Mouse (Mus musculus) testis, adult 2 months (tissue): Measurements from ENCODE around the gene Ccdc33.

Experiments
- CTCF ChIP-seq: fragments of 200-500 bp; IDR thresholded peaks from 2 replicates; pipeline ENCODE4 v1.5.1; 2012; ENCODE audit warnings: low read depth, mild to moderate bottlenecking, inconsistent platforms, low read length, moderate library complexity; ENCODE audit not compliant: control insufficient read depth, insufficient read depth, insufficient replicate concordance
- POLR2A ChIP-seq: fragments of 200-500 bp; IDR thresholded peaks from 2 replicates; pipeline ENCODE4 v1.6.1; 2012; ENCODE audit warnings: low read depth, mild to moderate bottlenecking, inconsistent platforms, low read length, moderate library complexity; ENCODE audit not compliant: control insufficient read depth

DNA sequence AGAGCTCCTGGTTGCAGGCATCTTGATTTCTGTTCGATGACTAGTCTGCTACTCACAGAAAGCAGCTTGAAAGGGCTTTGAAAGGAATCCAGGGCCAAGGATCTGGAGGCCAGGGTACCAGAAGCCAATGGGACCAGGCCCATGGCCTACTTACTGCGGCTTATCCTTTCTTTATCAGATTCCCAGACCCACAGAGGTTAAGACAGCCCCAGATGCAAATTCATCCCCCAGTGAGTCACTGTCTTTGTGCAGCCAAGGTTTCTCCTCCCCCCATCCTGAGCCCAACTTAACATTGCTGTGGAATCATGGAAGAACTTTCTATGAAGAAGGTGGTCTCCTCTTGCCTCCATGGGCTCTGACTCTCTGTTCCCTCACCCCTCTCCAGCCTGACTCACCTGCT, 106.1 kb downstream of the Ccdc33 start:
- TF ChIP-seq CTCF (no peak), POLR2A (no peak)
